Mouse (Mus musculus) ovary, adult 10 weeks (tissue): ENCODE data around the gene Lctl. TPM values are rescaled to one million over a fixed set of nuclear protein-coding genes. Genes with fewer than 3 reads are reported as not detected.

Experiments used
- polyA plus RNA-seq: library from polyadenylated mRNA; stranded (reverse); fragments of 350-450 nt; fragmentation: Illumina TruSeq; extraction: RNeasy Lipid Tissue Mini Kit (QIAGEN cat#74804); gene quantifications from one replicate; pipeline ENCODE4 v1.2.3, GENCODE M21; 2014

The Lctl gene
- polyA plus RNA-seq, result not detected

GRCm38 (mm10) chr9:64116876-64117275 lies at the start of gene Lctl:
Gene Lctl, plus strand, starts transcription at chr9:64117147.

GRCm38 (mm10) chr9:64172816-64173665 lies 56.1 kb downstream of the Lctl start, which contains the start of the genes Zwilch and Rpl4:
Gene Zwilch, minus strand, starts transcription at chr9:64173104.
Gene Rpl4, plus strand, starts transcription at chr9:64173375.

GRCm38 (mm10) chr9:64178974-64179646 lies 62.2 kb downstream of the Lctl start, which contains the start of gene Snapc5:
Gene Snapc5, plus strand, starts transcription at chr9:64179274.

Other genes with a start within 250 kb of the Lctl start
- gene Smad6, start 95.1 kb upstream of the Lctl start, polyA plus RNA-seq, result 5.3 TPM
- 22.9 TPM for gene Zwilch, start 56.0 kb downstream of the Lctl start, polyA plus RNA-seq
- 844 TPM for gene Rpl4, start 56.2 kb downstream of the Lctl start, polyA plus RNA-seq
- 65.5 TPM for gene Snapc5, start 62.1 kb downstream of the Lctl start, polyA plus RNA-seq
- gene Uchl4, start 118.1 kb downstream of the Lctl start, polyA plus RNA-seq, result 0.43 TPM
- 62.7 TPM for gene Map2k1, start 136.5 kb downstream of the Lctl start, polyA plus RNA-seq
- 127 TPM for gene Tipin, start 164.4 kb downstream of the Lctl start, polyA plus RNA-seq
- gene Dis3l, start 224.1 kb downstream of the Lctl start, polyA plus RNA-seq, result 17.0 TPM